Mouse (Mus musculus): ENCODE data around the gene Luc7l2.

The Luc7l2 gene

DNA sequence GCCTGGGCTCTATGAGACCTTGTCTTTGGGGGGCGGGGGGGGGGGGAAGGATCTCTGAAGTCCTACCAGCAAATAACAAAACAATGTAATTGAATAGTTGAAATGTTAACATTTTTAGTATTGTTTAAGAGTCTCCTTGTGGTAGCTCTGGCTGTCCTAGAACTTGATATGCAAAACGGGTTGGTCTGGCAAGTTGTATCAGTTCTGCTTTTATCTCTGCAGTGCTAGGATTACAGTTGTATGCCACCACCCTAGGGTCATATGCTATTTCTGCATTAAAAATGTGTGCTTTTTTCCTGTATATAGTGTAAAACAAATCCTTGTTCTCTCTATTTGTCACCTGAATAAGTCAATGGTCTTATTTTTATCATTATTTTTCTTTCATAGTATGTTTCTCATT, 25.0 kb downstream of the Luc7l2 start:
- no peak for DNase-seq (ENCODE audit: low spot score)

DNA sequence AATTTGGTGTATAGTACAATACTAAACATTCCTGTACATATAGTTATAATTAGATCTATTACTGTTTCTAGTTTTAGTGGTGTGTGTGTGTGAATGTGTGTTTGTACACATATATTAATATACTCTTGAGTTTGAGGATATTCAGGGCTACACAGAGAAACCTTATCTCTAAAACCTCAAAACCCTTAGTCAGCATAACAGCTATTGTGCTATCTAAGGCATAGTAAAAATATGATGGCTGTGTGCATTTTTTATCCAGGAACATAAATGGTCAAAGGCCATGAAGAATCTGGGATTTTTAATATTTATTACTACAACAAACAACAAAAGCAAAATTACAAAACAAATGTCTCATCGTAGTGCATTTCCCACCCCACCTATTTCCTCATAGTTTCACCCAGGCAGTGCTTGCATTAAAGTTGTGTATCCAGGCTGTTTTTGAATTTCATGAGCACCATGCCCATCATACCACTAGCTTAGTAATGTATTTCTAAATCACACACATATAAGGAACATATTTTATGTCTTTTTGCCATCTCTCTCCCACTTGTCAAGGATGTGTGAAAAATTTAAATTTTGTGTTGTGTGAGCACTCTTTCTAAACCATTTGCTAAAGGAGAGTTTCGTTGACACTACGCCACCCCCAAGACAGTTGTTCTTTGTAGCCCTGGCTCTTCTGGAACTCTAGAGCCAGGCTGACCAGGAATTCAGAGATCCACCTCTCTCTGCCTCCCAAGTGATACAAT, 29.2 kb downstream of the Luc7l2 start:
- no peak for DNase-seq (ENCODE audit: low spot score)

DNA sequence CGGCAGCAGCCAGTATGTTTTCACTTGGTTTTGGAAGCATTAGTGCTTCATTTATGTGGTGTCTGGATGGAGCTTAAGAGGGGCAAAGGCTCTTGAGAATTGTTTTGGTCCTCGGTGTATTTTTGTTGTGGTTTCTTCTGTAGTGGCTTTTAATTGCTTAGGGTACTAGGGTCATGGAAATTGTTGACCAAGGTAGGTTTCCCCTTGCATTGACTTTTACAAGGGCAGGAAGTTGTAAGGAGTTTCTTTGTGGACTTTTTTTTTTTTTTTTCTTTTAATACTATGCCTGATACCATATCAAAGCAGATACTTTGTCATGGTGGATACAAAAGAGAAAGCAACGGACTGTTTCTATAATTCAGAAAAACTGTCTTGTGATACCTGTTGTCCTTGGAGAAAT, 30.6 kb downstream of the Luc7l2 start:
- no peak for DNase-seq (ENCODE audit: low spot score)

DNA sequence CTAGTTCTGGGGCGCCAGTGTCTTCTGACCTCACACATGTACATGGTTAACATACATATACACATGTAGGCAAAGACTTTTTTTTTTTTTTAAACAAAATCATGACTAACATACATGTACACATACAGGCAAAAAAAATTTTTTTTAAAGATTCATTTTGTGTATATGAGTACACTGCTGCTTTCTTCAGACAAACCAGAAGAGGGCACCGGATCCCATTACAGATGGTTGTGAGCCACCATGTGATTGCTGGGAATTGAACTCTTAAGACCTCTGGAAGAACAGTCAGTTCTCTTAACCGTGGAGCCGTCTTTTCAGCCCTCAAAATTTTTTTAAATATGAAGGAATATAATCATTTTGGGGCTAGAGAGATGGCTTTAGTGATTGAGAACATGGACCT, 46.3 kb downstream of the Luc7l2 start:
- DNase-seq (ENCODE audit: low spot score), result no peak

DNA sequence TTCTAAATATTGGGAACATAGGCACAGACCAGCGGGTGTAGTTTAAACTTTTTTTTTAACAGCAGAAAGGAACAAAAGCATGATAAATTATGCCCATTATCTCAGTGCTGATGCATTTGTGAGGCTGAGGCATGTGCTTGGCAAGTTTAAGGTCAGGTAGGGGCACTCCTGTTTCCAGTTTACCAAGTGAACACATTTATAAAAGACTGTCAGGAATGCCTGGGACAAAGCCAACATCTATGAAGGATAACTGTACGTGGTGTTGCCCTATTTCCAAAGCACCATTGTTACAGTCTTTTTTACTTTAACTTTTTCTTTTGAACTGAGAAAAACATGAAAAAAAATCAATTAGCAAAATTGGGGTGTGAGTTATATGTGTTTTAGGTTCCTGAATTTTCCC, 58.8 kb downstream of the Luc7l2 start:
- no peak for DNase-seq (ENCODE audit: low spot score)

DNA sequence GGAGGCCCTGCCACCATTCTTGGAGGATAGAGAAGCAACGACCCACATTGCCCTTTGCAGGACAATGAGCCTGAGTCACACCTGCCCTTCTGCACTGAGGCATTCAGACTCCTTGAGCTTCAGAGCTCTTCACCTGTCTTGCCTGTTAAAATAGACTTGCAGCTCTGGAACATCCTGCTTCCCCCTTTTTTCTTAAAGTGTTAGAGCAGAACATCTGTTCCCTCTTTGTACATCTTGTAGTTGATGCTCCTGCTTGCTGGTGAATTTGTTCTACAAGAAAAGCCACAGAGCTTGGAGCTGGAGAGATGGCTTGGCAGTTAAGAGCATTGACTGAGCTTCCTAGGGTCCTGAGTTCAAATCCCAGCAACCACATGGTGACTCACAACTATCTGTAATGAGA, 71.3 kb downstream of the Luc7l2 start:
- no peak for DNase-seq (ENCODE audit: low spot score)

DNA sequence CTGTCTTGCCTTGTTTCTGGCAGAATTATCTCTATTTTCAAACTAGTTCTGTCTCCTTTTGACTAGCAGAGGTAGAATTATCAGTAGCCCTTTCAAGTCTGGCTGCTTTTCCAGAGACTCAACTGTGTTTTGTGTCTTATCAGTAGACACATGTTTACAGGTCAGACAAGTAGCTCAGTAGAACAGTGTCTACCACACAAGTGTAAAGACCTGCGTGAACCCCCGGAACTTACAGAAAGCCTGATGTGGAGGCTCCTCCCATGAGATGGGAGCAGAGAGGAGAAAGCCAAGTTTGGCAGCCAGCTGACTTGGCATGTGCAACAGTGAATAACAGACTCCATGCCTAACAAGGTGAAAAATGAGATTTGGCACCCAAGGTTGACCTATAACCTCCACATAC, 72.3 kb downstream of the Luc7l2 start:
- no peak for DNase-seq (ENCODE audit: low spot score)

DNA sequence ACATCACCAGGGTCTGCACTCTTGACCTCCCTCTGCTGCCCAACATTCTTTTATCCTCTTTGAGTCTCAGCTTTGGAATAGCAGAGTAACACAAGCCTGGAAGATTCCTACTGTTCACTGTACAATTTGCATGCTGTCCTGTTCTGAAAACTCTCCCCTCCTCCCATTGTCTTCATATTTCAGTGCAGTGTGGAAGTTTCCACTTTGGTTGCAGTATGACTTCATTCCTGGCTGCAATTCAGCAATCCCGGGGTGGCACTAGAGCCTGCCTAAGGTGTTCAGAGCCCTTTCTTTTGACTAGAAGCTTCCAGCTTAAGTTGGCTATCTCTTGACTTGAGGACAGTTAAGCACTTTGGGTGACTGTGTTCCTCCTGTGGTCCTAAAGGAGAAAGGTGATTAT, 73.3 kb downstream of the Luc7l2 start:
- no peak for DNase-seq (ENCODE audit: low spot score)

DNA sequence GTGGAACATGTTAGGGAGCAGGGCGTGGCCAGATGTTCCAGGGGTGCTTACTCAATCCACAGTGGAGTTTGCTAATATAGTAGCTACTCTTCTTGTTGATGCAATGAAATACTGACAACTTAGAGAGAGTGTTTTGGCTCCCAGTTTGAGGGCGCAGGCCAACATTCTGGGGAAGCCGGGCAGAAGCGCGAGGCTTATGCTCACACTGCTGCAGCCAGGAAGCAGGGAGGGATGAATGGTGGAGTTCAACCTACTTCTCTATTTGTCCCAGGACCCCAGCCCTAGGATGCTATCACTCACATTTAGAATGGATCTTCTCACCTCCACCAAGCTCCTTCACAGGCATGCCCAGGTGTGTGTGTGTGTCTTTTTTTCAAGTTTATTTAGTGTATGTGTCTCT, 75.0 kb downstream of the Luc7l2 start:
- no peak for DNase-seq (ENCODE audit: low spot score)

DNA sequence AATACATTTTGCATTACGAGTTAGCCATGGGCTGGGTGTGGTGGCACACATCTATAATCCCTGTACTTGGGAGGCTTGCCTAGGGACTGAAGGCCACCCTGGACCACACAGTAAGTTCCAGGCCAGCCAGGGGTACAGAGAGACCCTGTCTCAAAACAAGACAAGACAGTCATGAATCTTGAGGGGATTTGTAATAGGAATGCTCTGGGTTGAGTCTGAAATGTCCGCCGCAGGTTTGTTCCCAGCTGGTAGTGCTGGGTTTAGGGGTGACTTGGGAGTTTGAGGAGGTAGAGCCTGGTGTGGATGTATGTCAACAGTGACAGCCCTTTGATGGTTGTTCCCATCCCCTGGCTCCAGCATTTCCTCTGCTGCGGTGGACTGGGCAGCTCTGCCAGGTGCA, 75.9 kb downstream of the Luc7l2 start:
- no peak for DNase-seq (ENCODE audit: low spot score)

DNA sequence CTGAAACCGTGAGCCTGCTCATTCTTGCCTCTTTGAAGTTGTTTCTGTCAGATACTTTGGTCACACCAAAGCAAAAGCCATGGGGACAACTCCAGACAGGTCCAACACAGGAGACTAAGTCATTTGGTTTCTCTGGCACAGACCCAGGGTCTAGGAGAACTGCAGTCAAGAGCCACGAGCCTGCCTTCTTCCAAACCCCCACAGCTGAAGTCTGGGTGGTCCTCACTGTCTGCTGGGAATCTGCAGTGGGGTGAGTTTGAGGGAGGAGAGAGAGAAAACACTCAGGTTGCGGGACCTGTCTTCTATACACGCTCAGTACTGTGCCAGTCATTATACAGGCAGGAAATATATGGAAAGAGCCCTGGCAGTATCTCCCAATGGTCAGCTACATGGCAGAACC, 76.4 kb downstream of the Luc7l2 start:
- no peak for DNase-seq (ENCODE audit: low spot score)

DNA sequence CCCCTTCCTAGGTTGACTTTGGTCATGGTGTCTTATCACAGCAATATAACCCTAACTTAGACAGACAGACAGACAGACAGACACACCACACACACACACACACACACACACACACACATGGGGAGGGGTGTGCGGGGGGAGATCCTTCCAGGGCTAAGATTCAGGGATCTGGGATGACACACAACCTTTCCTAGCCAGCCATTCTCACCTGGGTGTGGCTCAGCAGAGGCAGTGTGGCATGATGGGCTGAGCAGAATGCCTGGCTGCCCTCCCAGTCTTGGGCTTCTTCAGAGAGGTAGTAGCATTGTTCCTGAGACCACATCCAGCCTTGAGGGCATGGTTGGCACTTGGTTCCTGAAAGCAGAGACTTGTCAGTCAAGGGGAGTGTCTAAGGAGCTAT, 78.4 kb downstream of the Luc7l2 start:
- DNase-seq (ENCODE audit: low spot score), result no peak

DNA sequence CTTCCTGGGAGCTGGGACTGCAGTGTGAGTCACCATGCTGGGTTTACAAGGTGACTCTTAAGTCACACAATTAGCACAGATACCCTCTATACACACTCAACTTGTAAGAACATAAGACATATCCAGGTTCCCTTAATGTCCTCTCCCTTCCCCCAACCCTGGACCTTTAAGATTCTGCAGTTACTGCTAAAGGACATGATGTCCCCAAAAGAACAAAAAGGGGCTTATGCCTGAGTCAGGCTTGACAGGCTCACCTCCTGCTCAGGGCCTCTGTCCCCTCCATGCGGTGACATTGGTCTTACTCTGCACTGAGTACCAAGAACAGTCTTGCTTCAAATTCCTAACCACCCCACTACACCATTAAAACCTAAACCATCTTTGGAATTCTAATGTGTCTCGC, 81.7 kb downstream of the Luc7l2 start:
- DNase-seq (ENCODE audit: low spot score), result peak; percentile 15

DNA sequence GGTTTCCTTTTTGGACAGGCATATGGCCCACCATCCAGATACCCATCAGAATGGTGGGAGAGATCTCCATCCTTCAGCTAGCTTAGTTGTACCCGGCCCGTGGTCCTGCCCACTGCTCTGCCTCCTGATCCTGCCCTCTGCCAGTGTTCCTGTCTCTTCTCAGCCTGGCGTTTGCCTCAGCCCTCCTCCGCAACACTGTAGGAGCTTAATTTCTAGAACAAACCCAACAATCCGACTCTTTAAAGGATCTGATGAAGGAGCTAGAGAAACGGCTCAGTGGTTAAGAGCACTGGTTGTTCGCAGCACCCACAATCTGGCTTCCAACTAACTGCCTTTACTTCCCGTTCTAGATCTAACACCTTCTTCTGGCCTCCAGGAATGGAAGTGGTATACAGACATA, 83.3 kb downstream of the Luc7l2 start:
- no peak for DNase-seq (ENCODE audit: low spot score)

DNA sequence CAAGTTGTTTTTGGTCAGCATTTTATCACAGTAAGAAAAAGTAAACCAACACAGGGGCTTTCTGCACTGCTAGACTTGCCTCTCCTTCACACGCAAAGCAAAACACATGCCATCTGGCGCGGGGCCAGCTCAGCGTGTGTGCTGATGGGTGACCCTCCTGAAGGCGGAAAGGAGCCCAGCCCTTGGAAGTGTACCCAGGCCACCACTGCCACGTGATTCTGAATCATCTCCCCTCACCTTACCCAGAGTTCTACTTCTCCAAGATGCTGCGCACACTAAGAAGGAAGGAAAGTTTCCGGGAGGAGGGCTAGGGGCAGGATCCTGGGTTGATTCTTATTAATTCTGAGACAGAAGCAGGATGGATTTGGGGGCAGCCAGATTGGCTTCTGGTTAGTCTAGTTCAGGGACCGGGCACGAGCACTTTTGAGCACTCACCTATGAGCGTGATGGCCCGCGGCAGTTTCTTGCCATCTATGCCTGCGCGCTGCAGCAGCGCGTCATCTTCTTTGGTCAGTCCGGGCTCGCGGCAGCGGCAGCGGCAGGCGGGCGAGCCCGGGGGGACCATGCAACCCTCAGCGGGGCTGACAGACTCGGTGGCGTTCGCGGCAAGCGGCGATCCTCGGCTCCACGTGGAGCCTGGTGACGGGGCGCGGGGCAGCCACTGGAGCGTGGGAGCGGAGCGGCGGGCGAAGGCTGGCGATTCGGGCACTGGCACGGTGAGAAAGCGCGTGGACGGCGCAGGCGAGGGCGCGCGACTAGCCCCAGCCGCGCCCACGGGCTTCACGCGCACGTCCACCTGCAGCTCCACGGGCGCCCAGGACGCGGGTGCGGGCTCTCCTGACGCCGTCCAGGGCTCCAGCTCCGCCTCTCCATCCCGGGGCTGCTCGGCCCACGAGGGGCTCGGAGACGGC, 85.1 kb downstream of the Luc7l2 start:
- peak; percentile 78 for DNase-seq (ENCODE audit: low spot score)

DNA sequence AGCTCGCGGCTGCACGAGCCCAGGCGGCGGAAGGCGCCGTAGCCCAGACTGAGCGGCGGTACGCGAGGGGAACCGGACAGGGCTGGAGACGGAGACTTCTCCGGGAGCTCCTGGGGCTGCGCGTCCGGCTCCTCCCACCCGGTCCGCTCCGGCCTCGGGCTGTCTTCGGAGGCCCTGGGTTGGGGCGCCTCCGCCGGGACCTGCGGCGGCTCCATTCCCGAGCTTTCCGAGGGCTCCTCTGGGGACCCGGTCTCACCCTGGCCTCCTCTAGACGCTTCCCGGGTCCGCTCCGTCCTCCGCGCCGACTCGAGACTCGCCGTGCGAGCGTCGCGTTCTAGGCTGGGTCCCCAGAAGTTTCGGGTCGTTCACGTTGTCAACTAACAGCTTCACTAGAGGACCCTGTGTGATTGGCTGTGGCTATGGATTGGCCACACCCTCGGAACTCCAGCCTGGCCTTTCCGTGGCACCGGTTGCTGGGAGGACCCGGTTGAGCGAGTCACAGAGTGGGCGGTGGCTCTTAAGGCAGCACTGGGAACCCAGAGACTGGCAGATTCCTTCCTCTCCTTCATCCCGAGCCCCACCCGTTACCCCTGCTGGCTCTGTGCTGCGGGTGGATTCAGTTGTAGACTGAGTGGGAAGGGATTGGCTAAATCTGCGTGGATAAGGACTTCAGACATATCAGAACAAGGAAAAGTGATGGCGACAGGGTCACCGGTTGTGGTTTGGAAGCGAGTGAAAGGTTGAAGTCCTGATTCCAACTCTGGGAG, 85.9 kb downstream of the Luc7l2 start, which contains the start of gene Klrg2:
Klrg2 (minus strand) TSS at position 391 of the 767 bp plus-strand sequence.
- peak; percentile 55 for DNase-seq (ENCODE audit: low spot score)

DNA sequence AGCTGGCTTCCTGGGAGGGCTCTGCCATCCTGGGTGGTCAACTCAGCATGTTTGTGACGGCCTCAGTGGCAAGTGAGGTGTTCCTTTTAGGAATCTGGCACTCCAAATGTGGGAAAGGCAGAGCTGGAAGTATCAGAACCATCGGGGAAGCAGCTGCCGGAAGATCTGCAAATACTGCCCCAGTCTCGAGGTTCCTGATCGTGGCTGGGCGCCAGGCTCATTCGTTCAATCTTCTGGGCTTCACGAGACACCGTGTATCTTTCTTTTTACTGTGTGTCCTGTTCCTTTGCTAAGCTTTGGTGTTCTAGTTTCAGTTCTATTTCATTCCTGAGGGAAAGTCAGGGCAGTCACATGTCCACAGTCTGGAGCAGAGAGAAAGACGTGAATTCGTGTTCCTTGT, 89.3 kb downstream of the Luc7l2 start:
- DNase-seq (ENCODE audit: low spot score), result peak; percentile 67

DNA sequence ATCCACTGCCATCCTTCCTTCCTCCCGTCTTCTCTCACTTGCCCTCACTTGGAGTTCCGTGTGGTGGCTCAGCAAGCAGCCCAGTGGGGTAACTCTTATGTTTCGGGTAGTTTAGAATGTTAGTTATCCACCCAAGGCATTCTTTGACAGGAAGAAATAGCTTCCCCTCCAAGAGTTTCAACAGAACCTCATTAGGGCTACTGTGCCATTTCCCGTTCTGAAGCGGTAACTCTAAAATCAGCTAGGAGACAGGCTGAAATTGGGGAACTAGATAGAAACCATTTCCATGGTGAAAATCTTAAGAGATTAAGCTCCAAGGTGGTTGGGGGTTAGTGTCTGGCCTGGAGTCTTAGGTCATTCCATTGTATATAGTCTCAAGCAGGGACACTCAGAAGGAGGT, 90.1 kb downstream of the Luc7l2 start:
- no peak for DNase-seq (ENCODE audit: low spot score)

DNA sequence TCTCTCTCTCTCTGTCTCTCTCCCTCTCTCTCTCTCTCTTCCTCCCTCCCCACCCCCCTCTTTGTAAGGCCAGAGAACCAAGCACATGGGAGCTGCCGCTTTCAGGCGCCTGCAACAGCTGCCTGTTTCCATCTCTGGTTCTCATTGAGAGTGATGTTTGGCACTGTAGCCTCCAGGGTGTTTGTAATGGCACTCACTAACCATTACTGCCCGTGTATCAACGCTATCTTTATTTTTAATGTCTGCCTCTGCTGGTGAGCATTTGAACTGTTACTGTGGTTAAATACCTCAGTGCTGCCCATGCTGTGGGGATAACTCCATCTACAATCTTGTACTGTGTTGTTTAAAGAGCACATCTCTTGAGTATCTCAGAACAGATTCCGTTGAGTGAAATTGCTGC, 90.5 kb downstream of the Luc7l2 start:
- DNase-seq (ENCODE audit: low spot score), result no peak

DNA sequence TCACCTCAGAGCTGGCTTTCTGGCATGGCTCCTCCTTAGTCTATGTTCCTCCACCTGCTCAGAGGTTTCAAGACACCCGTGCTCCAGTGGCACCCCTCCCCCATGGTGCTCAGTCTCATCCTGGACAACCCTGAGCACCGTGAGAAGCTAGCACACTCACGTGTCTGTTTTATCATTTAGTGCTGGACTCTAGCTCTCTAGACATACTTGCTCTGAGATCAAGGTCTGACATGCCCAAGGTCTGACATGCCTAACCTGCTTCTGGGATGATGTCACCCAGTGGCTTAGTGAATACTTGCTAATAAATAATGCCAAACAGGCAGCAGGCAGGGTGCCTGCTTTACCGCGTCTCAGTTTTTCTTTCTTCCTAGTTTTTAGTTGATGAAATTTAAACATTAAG, 91.5 kb downstream of the Luc7l2 start:
- no peak for DNase-seq (ENCODE audit: low spot score)

DNA sequence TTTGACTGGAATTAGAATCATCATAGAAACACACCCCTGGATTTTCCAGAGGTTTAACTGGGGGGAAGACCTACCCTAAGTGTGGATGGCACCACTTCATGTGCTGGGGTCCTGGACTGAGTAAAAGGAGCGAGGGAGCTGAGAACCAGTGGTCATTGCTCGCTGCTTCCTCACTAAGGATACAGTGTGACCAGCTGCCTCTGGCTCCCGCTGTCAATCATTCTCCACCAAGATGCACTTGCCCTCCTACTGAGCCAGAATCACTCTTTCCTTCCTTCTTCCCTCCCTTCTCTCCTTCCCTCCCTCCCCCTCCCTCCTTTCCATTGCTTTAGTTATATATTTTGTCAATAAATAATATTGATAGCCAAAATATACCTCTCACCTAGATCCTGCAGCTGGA, 91.9 kb downstream of the Luc7l2 start:
- no peak for DNase-seq (ENCODE audit: low spot score)

DNA sequence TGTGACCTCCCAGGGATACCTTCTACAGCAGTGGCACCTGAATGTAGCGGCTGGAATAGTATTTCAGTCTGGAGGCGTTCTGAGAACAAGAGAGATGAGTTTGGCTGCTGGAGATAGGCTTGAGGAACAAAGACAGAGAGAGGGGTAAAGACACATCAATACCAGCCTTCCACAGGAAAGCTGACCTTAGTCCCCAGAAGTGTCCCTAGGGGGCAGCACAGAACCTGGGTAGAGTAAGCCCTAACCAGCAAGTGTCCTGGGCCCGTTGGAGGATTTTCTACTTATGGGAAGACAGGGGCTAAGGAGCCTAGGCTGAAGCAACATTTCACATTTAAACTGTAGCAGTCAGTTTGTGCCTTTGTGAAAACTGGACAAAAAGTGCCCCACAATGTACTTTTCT, 98.4 kb downstream of the Luc7l2 start:
- DNase-seq (ENCODE audit: low spot score), result no peak

Measured in testis, postnatal 10 days (tissue).